Mouse (Mus musculus) stomach, embryonic 16.5 days (tissue): ENCODE measurements around the gene Wnt10b. TPM values are rescaled to one million over a fixed set of nuclear protein-coding genes. Genes with fewer than 3 reads are reported as not detected.

ENCODE experiments used
- polyA plus RNA-seq: library from polyadenylated mRNA; unstranded; fragments of >200 nt; fragmentation: Nextera tagmentation; extraction: Ambion mirVana; gene quantifications from 2 replicates; pipeline ENCODE4 v1.2.1, GENCODE M21; 2015

Wnt10b gene
- polyA plus RNA-seq, 1 experiment from 2014 or later: 0.14 TPM

Other genes with a start within 250 kb of the Wnt10b start
- gene Kansl2, start 243.9 kb downstream of the Wnt10b start, polyA plus RNA-seq: 65.1 and 66.9 TPM in 2 replicates
- gene Ccnt1, start 207.2 kb downstream of the Wnt10b start, polyA plus RNA-seq: 44.9 and 52.4 TPM in 2 replicates
- gene 4930415O20Rik, start 207.1 kb downstream of the Wnt10b start, polyA plus RNA-seq: 0.44 and 0.45 TPM in 2 replicates
- 15.2 and 17.8 TPM in 2 replicates for gene Adcy6, start 168.1 kb downstream of the Wnt10b start, polyA plus RNA-seq
- gene Cacnb3, start 147.3 kb downstream of the Wnt10b start, polyA plus RNA-seq: 27.3 and 28.2 TPM in 2 replicates
- 17.0 and 18.6 TPM in 2 replicates for gene Ddx23, start 115.3 kb downstream of the Wnt10b start, polyA plus RNA-seq
- 0.91 and 0.99 TPM in 2 replicates for gene Rnd1, start 100.7 kb downstream of the Wnt10b start, polyA plus RNA-seq
- gene Ccdc65, start 69.9 kb downstream of the Wnt10b start, polyA plus RNA-seq: 1.5 and 1.7 TPM in 2 replicates
- 130 TPM in 2 replicates for gene Fkbp11, start 50.0 kb downstream of the Wnt10b start, polyA plus RNA-seq
- 38.0 and 38.9 TPM in 2 replicates for gene Arf3, start 14.9 kb downstream of the Wnt10b start, polyA plus RNA-seq
- gene Wnt1, start 11.7 kb upstream of the Wnt10b start, polyA plus RNA-seq: not detected in 2 replicates
- gene Ddn, start 31.3 kb upstream of the Wnt10b start, polyA plus RNA-seq: not detected in 2 replicates
- gene Prkag1, start 53.4 kb upstream of the Wnt10b start, polyA plus RNA-seq: 85.4 and 86.4 TPM in 2 replicates
- 10.1 and 11.4 TPM in 2 replicates for gene Kmt2d, start 93.1 kb upstream of the Wnt10b start, polyA plus RNA-seq
- gene Rhebl1, start 116.4 kb upstream of the Wnt10b start, polyA plus RNA-seq: 8.2 and 9.8 TPM in 2 replicates
- gene Dhh, start 120.4 kb upstream of the Wnt10b start, polyA plus RNA-seq: 0.84 and 1.1 TPM in 2 replicates
- 14.8 and 18.3 TPM in 2 replicates for gene Lmbr1l, start 140.1 kb upstream of the Wnt10b start, polyA plus RNA-seq
- gene Tuba1b, start 156.4 kb upstream of the Wnt10b start, polyA plus RNA-seq: 1,202 and 1,296 TPM in 2 replicates
- gene Gm49450, start 175.4 kb upstream of the Wnt10b start, polyA plus RNA-seq: not detected in 2 replicates
- 1,001 and 1,036 TPM in 2 replicates for gene Tuba1a, start 175.6 kb upstream of the Wnt10b start, polyA plus RNA-seq